Mouse (Mus musculus) kidney, embryonic 14.5 days (tissue): ENCODE data around the gene Olfr456. TPM values are rescaled to one million over a fixed set of nuclear protein-coding genes. Genes with fewer than 3 reads are reported as not detected.

ENCODE experiments used
- ATAC-seq: fragments of 200-750 bp; cut with Nextera tagmentation; 2 replicates; pipeline ENCODE4 v1.8.0; 2017; ENCODE audit warnings: moderate number of reproducible peaks, mild to moderate bottlenecking, moderate TSS enrichment, moderate library complexity; ENCODE audit not compliant: low FRiP score, low TSS enrichment
- H3K27ac ChIP-seq: fragments of 300-500 bp; sonication (generic); 2 replicates; pipeline ENCODE4 v1.5.1; 2014; ENCODE audit warnings: low read depth, mild to moderate bottlenecking, low read length, moderate library complexity, mixed read lengths
- H3K27me3 ChIP-seq: fragments of 300-500 bp; sonication (generic); 2 replicates; pipeline ENCODE4 v1.6.1; 2014; ENCODE audit warnings: mild to moderate bottlenecking, low read length; ENCODE audit not compliant: control insufficient read depth, insufficient read depth
- H3K36me3 ChIP-seq: fragments of 300-500 bp; sonication (generic); 2 replicates; pipeline ENCODE4 v1.6.1; 2014; ENCODE audit warnings: low read length, mixed read lengths; ENCODE audit not compliant: control insufficient read depth, insufficient read depth
- H3K4me1 ChIP-seq: fragments of 300-500 bp; sonication (generic); 2 replicates; pipeline ENCODE4 v1.6.1; 2014; ENCODE audit warnings: low read length, mixed read lengths; ENCODE audit not compliant: control insufficient read depth, insufficient read depth
- H3K4me2 ChIP-seq: fragments of 300-500 bp; sonication (generic); replicated peaks from 2 replicates; pipeline ENCODE4 v1.6.1; 2014; ENCODE audit warnings: low read depth, mild to moderate bottlenecking, low read length
- H3K4me3 ChIP-seq: fragments of 300-500 bp; sonication (generic); 2 replicates; pipeline ENCODE4 v1.5.1; 2014; ENCODE audit warnings: mild to moderate bottlenecking, low read length
- H3K9ac ChIP-seq: fragments of 300-500 bp; sonication (generic); 2 replicates; pipeline ENCODE4 v1.6.1; 2014; ENCODE audit warnings: low read depth, mild to moderate bottlenecking, low read length, moderate library complexity
- H3K9me3 ChIP-seq: fragments of 300-500 bp; sonication (generic); 2 replicates; pipeline ENCODE4 v1.6.1; 2016; ENCODE audit warnings: low read length; ENCODE audit not compliant: control insufficient read depth
- WGBS: fragments of 180-500 bp; shearing (Covaris S2); extraction: QIAGEN DNeasy Blood & Tissue Kit; methylation state at CpG from one replicate; pipeline ENCODE4 v1.1.7; 2014; 5-methylcytosine and 5-hydroxymethylcytosine counted together
- polyA plus RNA-seq: library from polyadenylated mRNA; unstranded; fragments of >200 nt; fragmentation: Nextera tagmentation; extraction: Ambion mirVana; gene quantifications from 2 replicates; pipeline ENCODE4 v1.2.1, GENCODE M21; 2014

The Olfr456 gene
- polyA plus RNA-seq, 1 experiment from 2014 or later, result not detected

- H3K27me3 ChIP-seq, result no peaks in the 10 kb centered on the region
- ATAC-seq, result no peak
- H3K4me3 ChIP-seq, result no peak within 1 kb of the TSS
- WGBS, result 73% methylated on average over 1 of the region's 1 CpGs
- H3K9ac ChIP-seq, result no peak within 1 kb of the TSS
- H3K9me3 ChIP-seq, result no peaks in the 10 kb centered on the region
- H3K27ac ChIP-seq, result no peak within 1 kb of the TSS
- H3K4me2 ChIP-seq, result no peak within 1 kb of the TSS
- H3K36me3 ChIP-seq, result no peaks in the 10 kb centered on the region
- no peaks in the 10 kb centered on the region for H3K4me1 ChIP-seq
Measured at GRCm38 (mm10) chr6:42465096-42465495, 21.9 kb downstream of the Olfr456 start, which contains the start of gene Olfr458. Gene Olfr458 (minus strand): TSS chr6:42465196.

- no peak for ATAC-seq
- H3K27me3 ChIP-seq, result no peaks in the 10 kb centered on the region
- H3K4me3 ChIP-seq, result no peak overlapping the region
- no peak overlapping the region for H3K4me2 ChIP-seq
- H3K36me3 ChIP-seq, result no peaks in the 10 kb centered on the region
- no peaks in the 10 kb centered on the region for H3K4me1 ChIP-seq
- H3K9ac ChIP-seq, result no peak overlapping the region
- WGBS, result 86% methylated on average over 2 of the region's 2 CpGs
- no peak overlapping the region for H3K27ac ChIP-seq
- H3K9me3 ChIP-seq, result no peaks in the 10 kb centered on the region
Measured at GRCm38 (mm10) chr6:42447381-42447780, 39.6 kb downstream of the Olfr456 start.

DNA sequence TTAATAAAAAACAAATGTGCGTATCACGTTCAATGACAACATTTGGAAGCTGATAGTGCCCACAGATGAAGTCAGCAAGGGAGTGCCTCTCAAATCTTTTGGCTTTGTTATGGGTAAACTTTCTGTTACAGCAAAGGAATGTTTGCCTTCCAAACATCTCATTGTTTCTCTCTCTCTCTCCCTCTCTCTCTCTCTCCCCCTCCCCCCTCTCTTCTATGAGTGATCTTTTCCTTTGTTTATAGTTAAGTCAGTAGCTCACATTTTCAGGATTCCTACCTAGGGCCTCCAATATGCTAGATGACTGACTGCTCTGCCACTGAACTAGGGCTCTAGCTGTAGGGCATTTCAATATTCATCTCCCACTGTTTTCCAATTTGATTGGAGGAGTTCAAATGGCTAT, 42.5 kb downstream of the Olfr456 start:
- no peak for ATAC-seq
- no peak overlapping the region for H3K4me2 ChIP-seq
- no peak overlapping the region for H3K9ac ChIP-seq
- no peaks in the 10 kb centered on the region for H3K36me3 ChIP-seq
- no peaks in the 10 kb centered on the region for H3K27me3 ChIP-seq
- no peaks in the 10 kb centered on the region for H3K4me1 ChIP-seq
- 79% methylated on average over 2 of the region's 2 CpGs for WGBS
- H3K9me3 ChIP-seq, result no peaks in the 10 kb centered on the region
- no peak overlapping the region for H3K4me3 ChIP-seq
- H3K27ac ChIP-seq, result no peak overlapping the region

DNA sequence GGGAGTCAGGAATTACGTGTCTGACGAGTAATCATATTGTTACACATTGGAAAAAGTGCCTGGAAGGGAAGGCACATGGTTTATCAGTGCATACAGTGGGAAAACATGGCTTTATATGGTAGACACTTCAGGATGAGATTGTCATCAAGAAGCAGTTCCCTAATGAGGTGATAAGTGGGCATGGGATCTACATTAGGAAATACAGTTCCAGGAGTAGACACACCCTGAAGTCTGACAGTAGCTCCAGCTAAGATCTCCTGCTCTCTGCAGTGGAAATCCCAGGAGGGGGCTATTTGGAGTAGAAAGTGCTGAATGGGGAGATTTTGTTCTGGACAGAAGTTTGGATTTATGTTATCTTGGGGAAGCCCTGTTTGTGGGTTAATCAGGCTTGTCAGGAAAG, 45.6 kb downstream of the Olfr456 start:
- ATAC-seq, result no peak
- 68% methylated on average over 2 of the region's 2 CpGs for WGBS

More for the DNA sequence above, 45.6 kb downstream of the Olfr456 start:
- no peaks in the 10 kb centered on the region for H3K9me3 ChIP-seq
- no peaks in the 10 kb centered on the region for H3K4me1 ChIP-seq
- H3K27me3 ChIP-seq, result no peaks in the 10 kb centered on the region
- H3K36me3 ChIP-seq, result no peaks in the 10 kb centered on the region
- no peak overlapping the region for H3K4me3 ChIP-seq
- no peak overlapping the region for H3K4me2 ChIP-seq
- no peak overlapping the region for H3K9ac ChIP-seq
- no peak overlapping the region for H3K27ac ChIP-seq

Other genes starting within 250 kb of the Olfr456 start
- gene Gstk1, start 241.3 kb downstream of the Olfr456 start, polyA plus RNA-seq, result 33.3 and 37.2 TPM in 2 replicates
- 2.6 and 3.0 TPM in 2 replicates for gene Tmem139, start 225.2 kb downstream of the Olfr456 start, polyA plus RNA-seq
- 46.1 and 66.5 TPM in 2 replicates for gene Casp2, start 222.2 kb downstream of the Olfr456 start, polyA plus RNA-seq
- 0.20 TPM in 2 replicates for gene Clcn1, start 200.5 kb downstream of the Olfr456 start, polyA plus RNA-seq
- gene Fam131b, start 162.6 kb downstream of the Olfr456 start, polyA plus RNA-seq, result 0.05 and 0.11 TPM in 2 replicates
- gene Zyx, start 137.6 kb downstream of the Olfr456 start, polyA plus RNA-seq, result 87.0 and 118 TPM in 2 replicates
- 3.1 and 3.3 TPM in 2 replicates for gene Epha1, start 113.9 kb downstream of the Olfr456 start, polyA plus RNA-seq
- gene Tas2r143, start 87.0 kb downstream of the Olfr456 start, polyA plus RNA-seq, result not detected in 2 replicates
- gene Tas2r135, start 81.8 kb downstream of the Olfr456 start, polyA plus RNA-seq, result not detected in 2 replicates
- not detected in 2 replicates for gene Tas2r126, start 52.7 kb downstream of the Olfr456 start, polyA plus RNA-seq
- gene Olfr458, start 22.0 kb downstream of the Olfr456 start, polyA plus RNA-seq, result not detected in 2 replicates
- 0.14 TPM in 1 of 2 replicates, not detected in the other for gene Olfr457, start 10.9 kb downstream of the Olfr456 start, polyA plus RNA-seq
- not detected in 2 replicates for gene Olfr455, start 60.4 kb upstream of the Olfr456 start, polyA plus RNA-seq
- not detected in 2 replicates for gene Tcaf3, start 110.5 kb upstream of the Olfr456 start, polyA plus RNA-seq
- gene Tcaf2, start 158.0 kb upstream of the Olfr456 start, polyA plus RNA-seq, result 1.9 and 2.9 TPM in 2 replicates
- 47.0 and 82.1 TPM in 2 replicates for gene Tcaf1, start 222.9 kb upstream of the Olfr456 start, polyA plus RNA-seq